Mouse (Mus musculus): ENCODE measurements around the gene Aoc1.

The Aoc1 gene

GRCm38 (mm10) chr6:48906371-48906770 lies 33.7 kb downstream of the Aoc1 start:
- no peak for DNase-seq (ENCODE audit: low spot score in 2 of 2)

- DNase-seq (ENCODE audit: low spot score in 2 of 2): no peak
Measured at GRCm38 (mm10) chr6:48909229-48909628, 36.5 kb downstream of the Aoc1 start.

GRCm38 (mm10) chr6:48912033-48912432 lies 39.3 kb downstream of the Aoc1 start:
- no peak for DNase-seq (ENCODE audit: low spot score in 2 of 2)

GRCm38 (mm10) chr6:48913587-48913986 lies 40.9 kb downstream of the Aoc1 start:
- DNase-seq (ENCODE audit: low spot score in 2 of 2): no peak

- no peak for DNase-seq (ENCODE audit: low spot score in 2 of 2)
Measured at GRCm38 (mm10) chr6:48929595-48929994, 56.9 kb downstream of the Aoc1 start, which contains the start of gene 1600015I10Rik. Gene 1600015I10Rik (plus strand): TSS chr6:48929895.

GRCm38 (mm10) chr6:48949596-48949995 lies 76.9 kb downstream of the Aoc1 start:
- no peak for DNase-seq (ENCODE audit: low spot score in 2 of 2)

GRCm38 (mm10) chr6:48950676-48951075 lies 78.0 kb downstream of the Aoc1 start:
- no peak for DNase-seq (ENCODE audit: low spot score in 2 of 2)

GRCm38 (mm10) chr6:48951630-48952029 lies 78.9 kb downstream of the Aoc1 start:
- no peak for DNase-seq (ENCODE audit: low spot score in 2 of 2)

- no peak for DNase-seq (ENCODE audit: low spot score in 2 of 2)
Measured at GRCm38 (mm10) chr6:48953220-48953619, 80.5 kb downstream of the Aoc1 start.

- DNase-seq (ENCODE audit: low spot score in 2 of 2): no peak
Measured at GRCm38 (mm10) chr6:48954211-48954610, 81.5 kb downstream of the Aoc1 start.

GRCm38 (mm10) chr6:48954946-48955345 lies 82.2 kb downstream of the Aoc1 start:
- peak; percentile 23 to 48 for DNase-seq (ENCODE audit: low spot score in 2 of 2)

- DNase-seq (ENCODE audit: low spot score in 2 of 2): no peak
Measured at GRCm38 (mm10) chr6:48956785-48957184, 84.1 kb downstream of the Aoc1 start.

GRCm38 (mm10) chr6:48958053-48958452 lies 85.4 kb downstream of the Aoc1 start:
- no peak for DNase-seq (ENCODE audit: low spot score in 2 of 2)

All from frontal cortex, postnatal 25 days (tissue).